Mouse (Mus musculus) heart, postnatal 10 days (tissue): ENCODE measurements around the gene Zfp706. TPM values are rescaled to one million over a fixed set of nuclear protein-coding genes. Genes with fewer than 3 reads are reported as not detected.

Experiments used
- DNase-seq, 2 experiments: peaks; one replicate each; pipeline ENCODE4 v3.0.0; 2021
- intact Hi-C: fragments of 180-260 bp; cut with DNase I; formaldehyde crosslinking; loops from one replicate; pipeline ENCODE4 v1.15.1; 2025
- total RNA-seq, 2 experiments: library from RNA; stranded (reverse); gene quantifications; 2 replicates each; pipeline ENCODE4 v1.2.3; 2021

Zfp706 gene
- total RNA-seq, 2 experiments from 2014 or later: 216 to 242 TPM

GRCm38 (mm10) chr15:36983455-36983854 is 24.1 kb downstream of the Zfp706 start:
- no peak for DNase-seq
- intact Hi-C loops: no loop called here

GRCm38 (mm10) chr15:36980238-36980637 is 27.3 kb downstream of the Zfp706 start:
- no peak for DNase-seq
- intact Hi-C loops: no loop called here

GRCm38 (mm10) chr15:36979488-36980201 is 27.9 kb downstream of the Zfp706 start:
- intact Hi-C loops: no loop called here
- peak; percentile 67 to 69 for DNase-seq

GRCm38 (mm10) chr15:36979159-36979487 is 28.4 kb downstream of the Zfp706 start:
- DNase-seq: no peak
- intact Hi-C loops: no loop called here

GRCm38 (mm10) chr15:36977823-36978222 is 29.8 kb downstream of the Zfp706 start:
- intact Hi-C loops: no loop called here
- DNase-seq: no peak

GRCm38 (mm10) chr15:36975690-36976089 is 31.9 kb downstream of the Zfp706 start:
- DNase-seq: no peak
- intact Hi-C loops: no loop called here

- intact Hi-C loops: no loop called here
- no peak for DNase-seq
Measured at GRCm38 (mm10) chr15:36975256-36975620, 32.3 kb downstream of the Zfp706 start.

- intact Hi-C loops: no loop called here
- no peak for DNase-seq
Measured at GRCm38 (mm10) chr15:36974614-36975255, 32.8 kb downstream of the Zfp706 start.

GRCm38 (mm10) chr15:36973714-36974113 is 33.9 kb downstream of the Zfp706 start:
- peak in 1 of 2 experiments; percentile 67 for DNase-seq
- intact Hi-C loops: no loop called here

GRCm38 (mm10) chr15:36973290-36973689 is 34.3 kb downstream of the Zfp706 start:
- DNase-seq: no peak
- intact Hi-C loops: no loop called here

GRCm38 (mm10) chr15:36969794-36970193 is 37.8 kb downstream of the Zfp706 start:
- intact Hi-C loops: no loop called here
- DNase-seq: no peak

- DNase-seq: no peak
- intact Hi-C loops: no loop called here
Measured at GRCm38 (mm10) chr15:36968295-36968694, 39.3 kb downstream of the Zfp706 start.

GRCm38 (mm10) chr15:36967381-36968211 is 40.0 kb downstream of the Zfp706 start:
- no peak for DNase-seq
- intact Hi-C loops: no loop called here

- no peak for DNase-seq
- intact Hi-C loops: no loop called here
Measured at GRCm38 (mm10) chr15:36966940-36967339, 40.6 kb downstream of the Zfp706 start.

- intact Hi-C loops: no loop called here
- DNase-seq: peak in 1 of 2 experiments; percentile 64
Measured at GRCm38 (mm10) chr15:36966466-36966865, 41.1 kb downstream of the Zfp706 start.

- intact Hi-C loops: no loop called here
Measured at GRCm38 (mm10) chr15:36965743-36966142, 41.8 kb downstream of the Zfp706 start.

GRCm38 (mm10) chr15:36962931-36963330 is 44.6 kb downstream of the Zfp706 start:
- intact Hi-C loops: no loop called here
- no peak for DNase-seq

More at GRCm38 (mm10) chr15:36965743-36966142, 41.8 kb downstream of the Zfp706 start:
- no peak for DNase-seq

- intact Hi-C loops: no loop called here
- no peak for DNase-seq
Measured at GRCm38 (mm10) chr15:36960876-36961237, 46.7 kb downstream of the Zfp706 start.

- DNase-seq: peak in 1 of 2 experiments; percentile 67
- intact Hi-C loops: no loop called here
Measured at GRCm38 (mm10) chr15:36960010-36960875, 47.3 kb downstream of the Zfp706 start.

GRCm38 (mm10) chr15:36956221-36956620 is 51.4 kb downstream of the Zfp706 start:
- intact Hi-C loops: no loop called here
- DNase-seq: no peak

GRCm38 (mm10) chr15:36950258-36950657 is 57.3 kb downstream of the Zfp706 start:
- intact Hi-C loops: no loop called here
- no peak for DNase-seq
